10 mouse cellular contexts compared by ENCODE assay signal in the genomic region with DNA sequence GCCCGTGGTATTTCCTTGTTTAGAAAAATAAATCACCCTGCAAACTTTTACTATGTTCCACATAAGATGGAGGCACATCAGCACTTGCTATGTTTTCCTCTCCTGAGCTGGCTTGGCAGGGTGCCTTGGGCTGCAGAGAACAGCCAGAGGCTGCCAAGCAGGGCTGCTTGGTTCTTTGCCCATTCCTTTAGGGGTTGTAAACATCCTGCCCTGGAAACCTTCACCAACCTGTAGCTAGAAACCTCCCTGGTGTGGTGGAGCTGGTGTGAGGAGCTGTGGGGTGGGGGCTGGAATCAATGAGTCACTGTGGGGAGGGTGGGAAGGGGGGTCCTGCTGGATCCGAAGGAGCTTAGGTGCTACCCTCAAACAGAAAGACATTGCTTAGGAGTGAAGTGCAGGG.
DNase-seq lines count a peak whose midpoint lies in the region; ATAC-seq and TF ChIP-seq lines count a peak whose summit lies in the region.
"Had no signal": no experiment of that assay in that cellular context is flagged by ENCODE, and none has a peak within 500 bp of the region (broad histone marks: within the 10 kb centered on the region; RNA-seq: fewer than 3 reads in every experiment).

No protein-coding gene starts in this region.

- no peaks in the 10 kb centered on the region for H3K36me3 ChIP-seq in forebrain, postnatal 0 days (ENCODE audit: insufficient read depth)
- no peaks in the 10 kb centered on the region for H3K36me3 ChIP-seq in forebrain, embryonic 15.5 days
- H3K36me3 ChIP-seq in kidney, embryonic 14.5 days (ENCODE audit: control insufficient read depth, insufficient read depth, low read length), result no peaks in the 10 kb centered on the region
- H3K36me3 ChIP-seq in lung, embryonic 15.5 days, result no peaks in the 10 kb centered on the region
- H3K36me3 ChIP-seq in thymus, adult 2 months (ENCODE audit: control insufficient read depth, insufficient read depth, low read length), result no peaks in the 10 kb centered on the region

- DNase-seq in forebrain, postnatal 0 days, result peak; percentile 48
- DNase-seq in kidney, postnatal 14 days, result peak; percentile 33
- DNase-seq in NIH3T3 (ENCODE audit: low read depth), result peak; percentile 78
- DNase-seq in frontal cortex, postnatal 36 days (ENCODE audit: low spot score in 2 of 2), result no peak
- no peak for DNase-seq in thymus, adult 2 months
- DNase-seq: cerebellum, adult 8-10 months had no signal

- no peaks in the 10 kb centered on the region for H3K9me3 ChIP-seq in forebrain, postnatal 0 days (ENCODE audit: low read length)
- H3K9me3 ChIP-seq in forebrain, embryonic 15.5 days, result no peaks in the 10 kb centered on the region
- no peaks in the 10 kb centered on the region for H3K9me3 ChIP-seq in kidney, embryonic 14.5 days (ENCODE audit: control insufficient read depth, low read length)
- H3K9me3 ChIP-seq in lung, embryonic 15.5 days, result no peaks in the 10 kb centered on the region

- no peak overlapping the region for H3K27ac ChIP-seq in forebrain, postnatal 0 days (ENCODE audit: low read depth, low read length)
- no peak overlapping the region for H3K27ac ChIP-seq in forebrain, embryonic 15.5 days (replicated peaks)
- no peak overlapping the region for H3K27ac ChIP-seq in kidney, embryonic 14.5 days (ENCODE audit: low read depth, low read length)
- H3K27ac ChIP-seq in lung, embryonic 15.5 days, result 0 out of 2 replicates have a peak overlapping the region, but pooled peaks have one; percentile 4
- H3K27ac ChIP-seq in thymus, adult 2 months (ENCODE audit: control insufficient read depth, insufficient read depth, low read length), result no peak overlapping the region

- no peak for ATAC-seq in forebrain, postnatal 0 days
- ATAC-seq in forebrain, embryonic 15.5 days (replicated peaks), result no peak
- ATAC-seq in kidney, embryonic 14.5 days (ENCODE audit: low FRiP score, low TSS enrichment), result no peak
- peak; percentile 36; the same call in 1 of the 2 replicates for ATAC-seq in lung, embryonic 15.5 days (ENCODE audit: borderline replicate concordance, extremely low read depth, low FRiP score, low TSS enrichment)

- TF ChIP-seq CTCF in forebrain, postnatal 0 days (IDR thresholded peaks at IDR 0.05; ENCODE audit: low read depth), result no peak
- no peak for TF ChIP-seq CTCF in thymus, adult 2 months (IDR thresholded peaks at IDR 0.05; ENCODE audit: borderline replicate concordance, control insufficient read depth, extremely low read depth, insufficient read depth, low read length, poor library complexity)

- H3K4me3 ChIP-seq in forebrain, postnatal 0 days (ENCODE audit: low read depth, low read length), result no peak overlapping the region
- H3K4me3 ChIP-seq in forebrain, embryonic 15.5 days, result no peak overlapping the region
- no peak overlapping the region for H3K4me3 ChIP-seq in kidney, embryonic 14.5 days (ENCODE audit: low read length)
- H3K4me3 ChIP-seq in lung, embryonic 15.5 days, result no peak overlapping the region
- H3K4me3 ChIP-seq in thymus, adult 2 months (ENCODE audit: control insufficient read depth, insufficient read depth, low read length), result no peak overlapping the region
- H3K4me3 ChIP-seq: erythroblast, embryonic 14.5 days had no signal

- no peak overlapping the region for H3K9ac ChIP-seq in forebrain, postnatal 0 days
- H3K9ac ChIP-seq in forebrain, embryonic 15.5 days (replicated peaks), result no peak overlapping the region
- H3K9ac ChIP-seq in kidney, embryonic 14.5 days (ENCODE audit: low read depth, low read length), result no peak overlapping the region
- no peak overlapping the region for H3K9ac ChIP-seq in lung, embryonic 15.5 days

- 46% methylated on average over 2 of the region's 2 CpGs for WGBS in forebrain, postnatal 0 days
- WGBS in forebrain, embryonic 15.5 days, result 61% methylated on average over 2 of the region's 2 CpGs
- WGBS in kidney, embryonic 14.5 days, result 50% methylated on average over 2 of the region's 2 CpGs
- 22% methylated on average over 2 of the region's 2 CpGs for WGBS in lung, embryonic 15.5 days
- WGBS in thymus, adult 2 months, result 91% methylated on average over 2 of the region's 2 CpGs

- H3K4me1 ChIP-seq in forebrain, postnatal 0 days (ENCODE audit: insufficient read depth), result peaks cover 4% of the 10 kb centered on the region
- H3K4me1 ChIP-seq in forebrain, embryonic 15.5 days, result peaks cover 7% of the 10 kb centered on the region
- no peaks in the 10 kb centered on the region for H3K4me1 ChIP-seq in kidney, embryonic 14.5 days (ENCODE audit: control insufficient read depth, insufficient read depth, low read length)
- peaks cover 23% of the 10 kb centered on the region for H3K4me1 ChIP-seq in lung, embryonic 15.5 days
- peaks cover 7% of the 10 kb centered on the region; the same call in 1 of the 2 replicates for H3K4me1 ChIP-seq in thymus, adult 2 months (replicated peaks; ENCODE audit: control insufficient read depth, insufficient read depth, low read length)

- no peak for TF ChIP-seq POLR2A in thymus, adult 2 months (IDR thresholded peaks at IDR 0.05; ENCODE audit: control insufficient read depth, extremely low read depth, insufficient read depth, low read length, poor library complexity)

- no peak overlapping the region for H3K4me2 ChIP-seq in forebrain, postnatal 0 days (ENCODE audit: low read depth)
- no peak overlapping the region for H3K4me2 ChIP-seq in forebrain, embryonic 15.5 days (replicated peaks)
- H3K4me2 ChIP-seq in kidney, embryonic 14.5 days (replicated peaks; ENCODE audit: low read depth, low read length), result no peak overlapping the region
- no peak overlapping the region for H3K4me2 ChIP-seq in lung, embryonic 15.5 days

- H3K27me3 ChIP-seq in forebrain, postnatal 0 days (ENCODE audit: insufficient read depth, low read length), result no peaks in the 10 kb centered on the region
- H3K27me3 ChIP-seq in forebrain, embryonic 15.5 days, result no peaks in the 10 kb centered on the region
- no peaks in the 10 kb centered on the region for H3K27me3 ChIP-seq in kidney, embryonic 14.5 days (ENCODE audit: control insufficient read depth, insufficient read depth, low read length)
- H3K27me3 ChIP-seq in lung, embryonic 15.5 days, result no peaks in the 10 kb centered on the region
- H3K27me3 ChIP-seq in thymus, adult 2 months (ENCODE audit: control insufficient read depth, insufficient read depth, low read length), result no peaks in the 10 kb centered on the region

Comparison
In these comparisons a context has a peak if more than half of its experiments do, and no peak if none do; other contexts are left out.
1. DNase-seq: peak in forebrain, postnatal 0 days (single experiment), kidney, postnatal 14 days (single experiment) and NIH3T3 (single experiment); none in frontal cortex, postnatal 36 days (0 of 2) and thymus, adult 2 months (single experiment).